Mouse (Mus musculus): ENCODE measurements around the gene Trim40.

DNA sequence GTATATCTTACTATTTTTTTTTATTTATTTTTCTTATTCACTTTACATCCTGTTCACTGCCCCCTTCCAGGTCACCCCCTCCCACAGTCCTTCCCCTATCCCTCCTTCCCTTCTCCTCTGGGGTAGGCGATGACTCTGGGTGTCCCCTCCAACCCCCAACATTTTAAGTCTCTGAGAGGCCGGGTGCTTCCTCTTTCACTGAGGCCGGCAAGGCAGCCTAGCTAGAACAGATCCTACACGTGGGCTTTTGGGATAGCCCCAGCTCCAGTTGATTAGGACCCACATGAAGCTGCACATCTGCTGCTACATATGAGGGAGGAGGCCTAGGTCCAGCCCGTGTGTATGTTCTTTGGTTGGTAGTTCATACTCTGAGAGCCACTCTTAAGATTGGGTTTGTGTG lies 50.9 kb downstream of the Trim40 start:
- no peak for TF ChIP-seq CTCF (IDR thresholded peaks at IDR 0.05; ENCODE audit: borderline replicate concordance, insufficient read depth, low read depth, low read length)
- TF ChIP-seq POLR2A (IDR thresholded peaks at IDR 0.05; ENCODE audit: borderline replicate concordance, insufficient read depth, low read length): no peak
